Mouse (Mus musculus): Measurements from ENCODE around the gene Coq4. TPM values are rescaled to one million over a fixed set of nuclear protein-coding genes. Genes with fewer than 3 reads are reported as not detected.

Gene Coq4
- 33.0 and 39.1 TPM in 2 replicates for polyA plus RNA-seq (2014; fragmentation: Nextera tagmentation; extraction: Ambion mirVana)

- Histone ChIP-seq H3K9me3 (ENCODE audit: control insufficient read depth, low read depth, low read length) (no peaks in the 10 kb centered on the region), H3K4me2 (replicated peaks; ENCODE audit: low read depth, low read length) (peak within 1 kb of the TSS; percentile 78), H3K4me1 (ENCODE audit: control insufficient read depth, insufficient read depth, low read length) (peaks cover 11% of the 10 kb centered on the region; the same call in 1 of the 2 replicates), H3K27me3 (ENCODE audit: control insufficient read depth, insufficient read depth, low read length) (no peaks in the 10 kb centered on the region), H3K9ac (replicated peaks; ENCODE audit: low read depth, low read length) (peak within 1 kb of the TSS; percentile 54), H3K27ac (ENCODE audit: low read length) (peak within 1 kb of the TSS; percentile 56; the same call in 1 of the 2 replicates), H3K36me3 (ENCODE audit: control insufficient read depth, insufficient read depth, low read length) (peaks cover 40% of the 10 kb centered on the region), H3K4me3 (ENCODE audit: low read depth, low read length) (peak within 1 kb of the TSS; percentile 64)
- 2% methylated on average over 31 of the region's 31 CpGs for WGBS
- peak; percentile 87 for ATAC-seq (ENCODE audit: insufficient number of reproducible peaks, insufficient read depth, low FRiP score, low read depth)
These were observed at the start of gene Coq4 for GRCm38 (mm10) chr2:29787104-29787917. Gene Coq4, plus strand, starts transcription at chr2:29787493.

GRCm38 (mm10) chr2:29738799-29739198 is 48.5 kb upstream of the Coq4 start:
- ATAC-seq (ENCODE audit: insufficient number of reproducible peaks, insufficient read depth, low FRiP score, low read depth), result no peak
- Histone ChIP-seq H3K9ac (replicated peaks; ENCODE audit: low read depth, low read length) (no peak overlapping the region), H3K4me1 (ENCODE audit: control insufficient read depth, insufficient read depth, low read length) (no peaks in the 10 kb centered on the region), H3K27ac (ENCODE audit: low read length) (0 out of 2 replicates have a peak overlapping the region, but pooled peaks have one; percentile 10), H3K36me3 (ENCODE audit: control insufficient read depth, insufficient read depth, low read length) (peaks cover 34% of the 10 kb centered on the region), H3K4me3 (ENCODE audit: low read depth, low read length) (no peak overlapping the region), H3K4me2 (replicated peaks; ENCODE audit: low read depth, low read length) (no peak overlapping the region), H3K9me3 (ENCODE audit: control insufficient read depth, low read depth, low read length) (no peaks in the 10 kb centered on the region), H3K27me3 (ENCODE audit: control insufficient read depth, insufficient read depth, low read length) (no peaks in the 10 kb centered on the region)
- WGBS, result 52% methylated on average over 4 of the region's 4 CpGs

- peaks cover 31% of the 10 kb centered on the region for H3K36me3 ChIP-seq (ENCODE audit: control insufficient read depth, insufficient read depth, low read length)
- no peak overlapping the region for H3K9ac ChIP-seq (replicated peaks; ENCODE audit: low read depth, low read length)
- WGBS, result 42% methylated on average over 5 of the region's 5 CpGs
- H3K27ac ChIP-seq (ENCODE audit: low read length), result no peak overlapping the region
- no peak for ATAC-seq (ENCODE audit: insufficient number of reproducible peaks, insufficient read depth, low FRiP score, low read depth)
- H3K4me1 ChIP-seq (ENCODE audit: control insufficient read depth, insufficient read depth, low read length), result no peaks in the 10 kb centered on the region
- H3K4me3 ChIP-seq (ENCODE audit: low read depth, low read length), result no peak overlapping the region
- H3K9me3 ChIP-seq (ENCODE audit: control insufficient read depth, low read depth, low read length), result no peaks in the 10 kb centered on the region
- H3K27me3 ChIP-seq (ENCODE audit: control insufficient read depth, insufficient read depth, low read length), result no peaks in the 10 kb centered on the region
- H3K4me2 ChIP-seq (replicated peaks; ENCODE audit: low read depth, low read length), result no peak overlapping the region
These were observed 47.9 kb upstream of the Coq4 start for GRCm38 (mm10) chr2:29739368-29739767.

GRCm38 (mm10) chr2:29741207-29741606 is 46.1 kb upstream of the Coq4 start:
- Histone ChIP-seq H3K4me2 (replicated peaks; ENCODE audit: low read depth, low read length) (no peak overlapping the region), H3K27me3 (ENCODE audit: control insufficient read depth, insufficient read depth, low read length) (no peaks in the 10 kb centered on the region), H3K4me3 (ENCODE audit: low read depth, low read length) (no peak overlapping the region), H3K9me3 (ENCODE audit: control insufficient read depth, low read depth, low read length) (no peaks in the 10 kb centered on the region), H3K36me3 (ENCODE audit: control insufficient read depth, insufficient read depth, low read length) (peaks cover 19% of the 10 kb centered on the region), H3K9ac (replicated peaks; ENCODE audit: low read depth, low read length) (no peak overlapping the region), H3K27ac (ENCODE audit: low read length) (no peak overlapping the region), H3K4me1 (ENCODE audit: control insufficient read depth, insufficient read depth, low read length) (no peaks in the 10 kb centered on the region)
- no peak for ATAC-seq (ENCODE audit: insufficient number of reproducible peaks, insufficient read depth, low FRiP score, low read depth)
- WGBS, result 94% methylated on average over 6 of the region's 6 CpGs

- Histone ChIP-seq H3K36me3 (ENCODE audit: control insufficient read depth, insufficient read depth, low read length) (no peaks in the 10 kb centered on the region), H3K9me3 (ENCODE audit: control insufficient read depth, low read depth, low read length) (no peaks in the 10 kb centered on the region), H3K9ac (replicated peaks; ENCODE audit: low read depth, low read length) (no peak overlapping the region), H3K4me3 (ENCODE audit: low read depth, low read length) (no peak overlapping the region), H3K27me3 (ENCODE audit: control insufficient read depth, insufficient read depth, low read length) (peaks cover 7% of the 10 kb centered on the region; the same call in 1 of the 2 replicates), H3K27ac (ENCODE audit: low read length) (no peak overlapping the region), H3K4me1 (ENCODE audit: control insufficient read depth, insufficient read depth, low read length) (no peaks in the 10 kb centered on the region), H3K4me2 (replicated peaks; ENCODE audit: low read depth, low read length) (no peak overlapping the region)
- no peak for ATAC-seq (ENCODE audit: insufficient number of reproducible peaks, insufficient read depth, low FRiP score, low read depth)
- WGBS, result 78% methylated on average over 6 of the region's 6 CpGs
These were observed 43.0 kb upstream of the Coq4 start for GRCm38 (mm10) chr2:29744256-29744655.

- Histone ChIP-seq H3K4me2 (replicated peaks; ENCODE audit: low read depth, low read length) (peak overlapping the region; percentile 55), H3K27ac (ENCODE audit: low read length) (no peak overlapping the region), H3K4me1 (ENCODE audit: control insufficient read depth, insufficient read depth, low read length) (no peaks in the 10 kb centered on the region), H3K9me3 (ENCODE audit: control insufficient read depth, low read depth, low read length) (no peaks in the 10 kb centered on the region), H3K27me3 (ENCODE audit: control insufficient read depth, insufficient read depth, low read length) (peaks cover 27% of the 10 kb centered on the region), H3K36me3 (ENCODE audit: control insufficient read depth, insufficient read depth, low read length) (no peaks in the 10 kb centered on the region), H3K9ac (replicated peaks; ENCODE audit: low read depth, low read length) (peak overlapping the region; percentile 18; the same call in 1 of the 2 replicates), H3K4me3 (ENCODE audit: low read depth, low read length) (peak overlapping the region; percentile 25)
- ATAC-seq (ENCODE audit: insufficient number of reproducible peaks, insufficient read depth, low FRiP score, low read depth), result no peak
- 12% methylated on average over 49 of the region's 50 CpGs for WGBS
These were observed 40.0 kb upstream of the Coq4 start for GRCm38 (mm10) chr2:29747188-29747782.

GRCm38 (mm10) chr2:29747852-29748251 is 39.4 kb upstream of the Coq4 start:
- peak overlapping the region; percentile 55; the same call in 1 of the 2 replicates for H3K4me2 ChIP-seq (replicated peaks; ENCODE audit: low read depth, low read length)
- no peaks in the 10 kb centered on the region for H3K36me3 ChIP-seq (ENCODE audit: control insufficient read depth, insufficient read depth, low read length)
- peaks cover 32% of the 10 kb centered on the region for H3K27me3 ChIP-seq (ENCODE audit: control insufficient read depth, insufficient read depth, low read length)
- no peak for ATAC-seq (ENCODE audit: insufficient number of reproducible peaks, insufficient read depth, low FRiP score, low read depth)
- H3K4me3 ChIP-seq (ENCODE audit: low read depth, low read length), result no peak overlapping the region
- H3K4me1 ChIP-seq (ENCODE audit: control insufficient read depth, insufficient read depth, low read length), result no peaks in the 10 kb centered on the region
- H3K9ac ChIP-seq (replicated peaks; ENCODE audit: low read depth, low read length), result no peak overlapping the region
- H3K9me3 ChIP-seq (ENCODE audit: control insufficient read depth, low read depth, low read length), result no peaks in the 10 kb centered on the region
- no peak overlapping the region for H3K27ac ChIP-seq (ENCODE audit: low read length)
- 66% methylated on average over 5 of the region's 5 CpGs for whole genome bisulfite sequencing

- H3K9me3 ChIP-seq (ENCODE audit: control insufficient read depth, low read depth, low read length), result no peaks in the 10 kb centered on the region
- no peak overlapping the region for H3K27ac ChIP-seq (ENCODE audit: low read length)
- no peaks in the 10 kb centered on the region for H3K4me1 ChIP-seq (ENCODE audit: control insufficient read depth, insufficient read depth, low read length)
- no peak overlapping the region for H3K9ac ChIP-seq (replicated peaks; ENCODE audit: low read depth, low read length)
- no peak for ATAC-seq (ENCODE audit: insufficient number of reproducible peaks, insufficient read depth, low FRiP score, low read depth)
- no peaks in the 10 kb centered on the region for H3K36me3 ChIP-seq (ENCODE audit: control insufficient read depth, insufficient read depth, low read length)
- H3K4me2 ChIP-seq (replicated peaks; ENCODE audit: low read depth, low read length), result no peak overlapping the region
- 81% methylated on average over 4 of the region's 4 CpGs for WGBS
- no peak overlapping the region for H3K4me3 ChIP-seq (ENCODE audit: low read depth, low read length)
- peaks cover 32% of the 10 kb centered on the region for H3K27me3 ChIP-seq (ENCODE audit: control insufficient read depth, insufficient read depth, low read length)
These were observed 38.8 kb upstream of the Coq4 start for GRCm38 (mm10) chr2:29748499-29748898.
